Mouse (Mus musculus) brain, embryonic 14.5 days (tissue): ENCODE results near the gene Grb7.

ENCODE experiments used
- CTCF ChIP-seq: fragments of 200-500 bp; IDR thresholded peaks from 2 replicates; pipeline ENCODE4 v1.5.1; 2012; ENCODE audit warnings: inconsistent platforms, mild to moderate bottlenecking, moderate library complexity, borderline replicate concordance; ENCODE audit not compliant: insufficient read depth, insufficient read length; ENCODE audit errors: extremely low read depth
- POLR2A ChIP-seq: fragments of 200-500 bp; IDR thresholded peaks from 2 replicates; pipeline ENCODE4 v1.6.1; 2012; ENCODE audit warnings: mild to moderate bottlenecking, inconsistent platforms, borderline replicate concordance; ENCODE audit not compliant: poor library complexity, insufficient read depth, insufficient read length, severe bottlenecking; ENCODE audit errors: extremely low read depth

DNA sequence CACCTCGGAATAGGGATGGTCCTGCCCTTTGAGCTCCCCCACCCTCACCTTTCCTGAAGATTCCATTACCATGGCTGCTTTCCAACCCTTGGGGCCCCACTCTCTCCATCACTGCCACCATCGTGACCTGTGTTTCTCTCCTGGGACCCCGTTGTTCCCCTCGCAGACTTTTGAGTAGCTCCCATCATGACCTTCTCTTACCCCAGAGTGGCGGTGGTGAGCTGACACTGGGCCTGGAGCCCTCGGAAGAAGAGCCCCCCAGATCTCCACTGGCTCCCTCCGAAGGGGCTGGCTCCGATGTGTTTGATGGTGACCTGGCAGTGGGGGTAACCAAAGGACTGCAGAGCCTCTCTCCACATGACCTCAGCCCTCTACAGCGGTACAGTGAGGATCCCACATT, 10.5 kb upstream of the Grb7 start:
- no peak for TF ChIP-seq CTCF
- TF ChIP-seq POLR2A = no peak
